Mouse (Mus musculus): ENCODE data around the gene Cited4.
A peak's percentile ranks its signal among the peaks of the same experiment; 100 is the strongest.

The Cited4 gene

DNA sequence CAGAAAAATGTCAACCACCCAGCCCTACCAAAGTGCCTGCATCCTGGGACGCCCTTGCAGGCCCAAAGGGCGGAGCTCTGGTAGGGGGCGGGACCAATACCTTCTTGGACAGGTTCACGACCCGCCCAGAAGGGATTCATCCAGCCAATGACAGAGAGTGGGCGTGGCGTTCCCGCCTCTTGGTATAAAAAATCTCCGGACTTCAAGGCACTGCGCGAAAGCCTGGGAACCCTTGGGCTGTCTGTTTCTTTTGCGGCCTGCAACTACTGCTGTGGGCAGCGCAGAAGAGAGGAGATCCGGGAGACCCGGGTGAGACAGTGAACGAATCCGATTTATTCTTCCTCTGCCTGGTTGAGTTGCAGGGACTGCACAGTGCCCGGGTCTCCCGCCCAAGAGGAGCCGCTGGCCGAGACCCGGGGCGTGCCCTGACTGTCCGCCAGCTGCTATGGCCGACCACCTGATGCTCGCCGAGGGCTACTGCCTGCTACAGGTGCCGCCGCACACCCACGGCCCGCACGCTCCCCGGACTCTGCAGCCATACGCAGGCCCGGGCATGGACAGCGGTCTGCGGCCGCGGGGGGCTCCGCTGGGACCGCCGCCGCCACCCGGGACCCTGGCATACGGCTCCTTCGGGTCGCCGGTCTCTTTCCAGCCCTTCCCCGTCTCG is at the start of gene Cited4:
Gene Cited4, plus strand, starts transcription at position 215 of the 667 bp plus-strand sequence.
- peak; percentile 95 to 97 for DNase-seq (ENCODE audit: low spot score in 2 of 2)

DNA sequence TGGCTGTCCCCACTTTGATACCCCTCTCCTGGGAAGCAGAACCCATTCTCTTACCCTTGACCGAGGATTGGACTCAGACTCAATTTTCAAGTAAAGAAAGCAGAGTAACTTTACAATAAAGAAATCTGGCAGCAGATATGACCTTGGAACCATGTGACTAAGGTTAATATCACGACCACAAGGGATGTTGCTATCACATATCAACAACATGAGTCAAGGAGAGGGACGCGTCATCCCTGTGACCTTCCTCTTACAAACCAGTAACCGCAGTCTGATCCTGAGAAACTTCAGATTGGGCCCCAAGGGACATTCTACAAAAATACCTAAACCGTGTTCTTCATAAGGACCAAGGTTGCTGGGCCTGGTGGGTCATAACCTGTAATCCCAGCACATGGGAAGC is 38.6 kb upstream of the Cited4 start:
- DNase-seq (ENCODE audit: low spot score in 2 of 2), result no peak

- no peak for DNase-seq (ENCODE audit: low spot score in 2 of 2)
These were observed 36.0 kb upstream of the Cited4 start for GRCm38 (mm10) chr4:120630218-120630931.

DNA sequence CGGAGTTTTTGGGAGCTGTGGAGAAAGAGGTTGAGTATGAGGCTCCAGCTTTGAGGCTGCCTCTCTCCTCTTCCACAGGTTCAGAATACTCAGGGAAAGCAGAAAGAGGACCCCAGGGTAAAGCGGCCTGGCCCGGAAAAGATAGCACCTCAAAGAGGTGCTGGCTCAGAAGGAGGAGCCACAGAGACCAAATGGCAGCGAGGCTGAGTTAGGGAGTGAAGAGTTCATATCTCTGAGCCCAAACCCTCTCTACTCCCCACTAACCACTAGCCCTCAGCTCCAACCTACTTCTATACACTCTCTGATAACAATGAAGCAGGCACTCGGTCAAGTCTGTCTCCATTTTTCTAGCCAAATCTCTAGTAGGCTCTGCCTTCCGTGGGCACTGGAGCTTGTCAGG is 34.5 kb upstream of the Cited4 start:
- DNase-seq (ENCODE audit: low spot score in 2 of 2), result no peak

DNA sequence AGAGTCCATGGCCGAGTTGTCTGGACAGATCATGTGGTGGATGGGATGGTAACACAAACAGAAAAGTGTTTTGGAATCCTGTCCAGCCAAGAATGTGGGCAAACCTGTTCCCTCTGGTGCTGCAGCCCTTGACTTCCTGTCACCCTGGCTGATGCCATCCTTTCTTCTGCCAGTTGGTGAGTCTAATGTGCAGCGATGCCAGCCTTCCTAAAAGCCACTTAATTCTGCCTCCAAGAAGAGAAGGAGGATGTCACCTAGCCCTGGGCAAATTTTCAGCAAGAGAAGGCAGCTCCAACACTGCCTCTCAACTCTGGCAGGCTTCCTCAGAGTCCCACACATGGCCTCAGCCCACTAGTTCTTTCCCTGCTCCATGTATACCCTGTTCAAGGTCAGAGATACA is 31.0 kb upstream of the Cited4 start:
- no peak for DNase-seq (ENCODE audit: low spot score in 2 of 2)

DNA sequence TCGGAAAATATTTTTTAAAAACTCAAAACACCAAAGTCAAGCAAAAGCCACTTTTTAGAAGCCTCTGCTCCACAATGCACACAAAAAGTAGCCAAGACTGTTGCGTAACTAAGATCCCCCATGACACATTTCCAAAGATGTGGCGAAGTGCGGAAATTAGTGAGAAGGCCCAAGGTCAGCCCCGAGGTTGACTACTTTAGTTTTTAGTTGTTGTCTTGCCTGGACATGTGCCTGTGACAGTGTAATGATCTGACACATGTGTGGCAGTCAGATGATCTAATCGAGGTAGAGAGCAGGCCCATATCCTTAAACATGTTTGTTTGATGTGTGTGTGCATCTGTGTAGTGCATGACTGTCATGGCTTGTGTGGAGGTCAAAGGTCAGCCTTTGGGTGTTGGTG is 24.4 kb upstream of the Cited4 start:
- no peak for DNase-seq (ENCODE audit: low spot score in 2 of 2)

DNA sequence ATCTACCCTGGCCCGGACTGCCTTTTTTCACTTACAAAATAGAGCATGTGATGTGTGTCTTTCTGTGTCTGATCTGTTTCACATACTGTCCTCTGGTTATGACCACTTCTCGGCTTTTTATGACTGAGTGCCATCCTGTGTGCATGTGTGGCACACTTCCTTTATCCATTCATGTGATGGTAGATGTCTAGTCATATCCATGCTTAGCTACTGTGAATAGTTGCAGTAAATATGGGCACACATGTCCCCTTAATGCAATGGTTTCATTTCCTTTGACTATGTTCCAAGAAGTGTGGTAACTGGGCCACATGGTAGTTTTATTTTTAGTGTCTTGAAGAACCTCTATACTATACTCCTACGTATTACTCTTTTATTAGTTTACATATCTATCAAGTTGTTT is 22.5 kb upstream of the Cited4 start:
- no peak for DNase-seq (ENCODE audit: low spot score in 2 of 2)

DNA sequence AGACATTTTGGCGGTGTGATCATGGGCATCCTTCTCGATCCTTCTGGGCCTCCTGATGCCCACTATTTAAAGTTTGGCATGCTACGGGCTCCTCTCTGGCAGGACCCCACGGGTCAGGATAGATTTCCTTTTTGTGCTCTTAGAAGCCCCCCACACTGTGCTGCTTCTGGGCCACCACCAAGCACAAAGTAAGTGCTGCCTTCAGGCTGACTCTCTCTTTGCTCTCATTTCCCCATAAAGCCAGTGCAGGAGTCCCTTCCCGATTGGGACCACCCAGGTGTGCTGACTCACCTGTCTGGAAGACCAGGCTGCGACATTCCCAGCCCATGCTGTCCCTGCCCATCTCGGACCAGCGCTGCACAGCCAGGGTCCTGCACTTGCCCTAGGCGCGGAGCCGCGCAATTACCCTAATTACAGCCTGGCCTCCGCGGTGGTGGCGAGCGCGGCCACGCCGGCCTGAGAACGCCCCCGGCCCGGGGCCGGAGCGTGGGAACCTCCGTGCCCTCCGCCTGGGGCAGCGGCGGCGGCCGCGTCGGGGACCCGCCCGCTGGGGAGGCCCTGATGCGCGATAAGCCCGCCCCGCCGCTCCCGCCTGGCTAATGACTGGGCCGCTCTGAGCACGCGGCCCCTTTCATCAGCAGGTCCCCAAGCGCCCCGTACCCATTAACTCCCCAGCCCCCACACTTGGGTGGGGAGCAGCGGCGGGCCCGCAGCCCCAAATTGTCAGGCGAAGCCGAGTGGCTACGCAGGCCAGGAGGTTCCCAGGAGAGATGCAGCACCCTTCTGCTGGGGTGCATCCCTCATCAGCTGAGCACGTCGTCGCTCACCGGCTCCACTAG is 16.8 kb upstream of the Cited4 start:
- peak in 1 of 2 experiments; percentile 72 for DNase-seq (ENCODE audit: low spot score in 2 of 2)

DNA sequence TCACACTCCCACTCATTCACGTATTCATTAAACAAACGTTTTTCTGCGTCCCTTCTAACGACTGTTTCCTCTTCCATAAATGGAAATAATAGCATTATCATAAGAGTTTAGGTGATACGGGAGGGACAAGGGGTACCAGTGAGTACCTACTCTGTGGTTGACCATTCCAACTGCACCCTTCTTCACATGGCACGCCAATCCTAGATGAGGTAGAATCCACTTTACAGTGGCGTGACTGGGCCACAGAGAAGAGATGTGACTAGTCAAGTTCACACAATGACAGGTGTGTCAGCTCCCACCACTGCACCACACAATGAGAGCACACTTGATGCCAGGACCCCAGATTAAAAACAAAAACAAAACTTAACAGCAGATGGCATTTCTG is 16.2 kb upstream of the Cited4 start:
- DNase-seq (ENCODE audit: low spot score in 2 of 2), result no peak

- no peak for DNase-seq (ENCODE audit: low spot score in 2 of 2)
These were observed 10.5 kb upstream of the Cited4 start for GRCm38 (mm10) chr4:120655898-120656297.

- no peak for DNase-seq (ENCODE audit: low spot score in 2 of 2)
These were observed 5.9 kb upstream of the Cited4 start for GRCm38 (mm10) chr4:120660485-120660884.

- no peak for DNase-seq (ENCODE audit: low spot score in 2 of 2)
These were observed 1.8 kb upstream of the Cited4 start for GRCm38 (mm10) chr4:120664601-120665000.

- peak in 1 of 2 experiments; percentile 45 for DNase-seq (ENCODE audit: low spot score in 2 of 2)
These were observed 1.1 kb upstream of the Cited4 start for GRCm38 (mm10) chr4:120665144-120665700.

- DNase-seq (ENCODE audit: low spot score in 2 of 2), result no peak
These were observed 590 bp upstream of the Cited4 start for GRCm38 (mm10) chr4:120665782-120666181.

- peak; percentile 59 to 85 for DNase-seq (ENCODE audit: low spot score in 2 of 2)
These were observed 701 bp downstream of the Cited4 start for GRCm38 (mm10) chr4:120667045-120667501.

DNA sequence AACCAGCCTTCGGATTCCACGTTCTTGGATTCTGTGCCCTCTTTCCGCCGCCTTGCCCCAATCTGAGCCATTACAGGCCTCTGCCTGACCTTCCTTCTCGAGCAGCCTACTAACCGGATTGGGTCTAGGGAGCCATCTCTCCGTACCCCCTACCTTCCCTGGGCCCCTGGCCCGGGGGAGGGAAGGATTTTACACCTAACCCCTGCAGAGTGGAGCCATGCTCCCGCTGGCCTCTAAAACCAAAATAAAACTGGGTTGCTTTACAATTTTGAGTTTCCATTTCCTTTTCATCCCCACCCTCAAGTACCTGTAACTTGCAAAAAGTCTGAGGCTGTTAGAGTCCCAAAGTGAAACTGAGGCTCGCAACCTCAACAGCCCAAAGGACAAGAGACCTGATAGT is 1.2 kb downstream of the Cited4 start:
- no peak for DNase-seq (ENCODE audit: low spot score in 2 of 2)

GRCm38 (mm10) chr4:120668551-120668950 is 2.2 kb downstream of the Cited4 start:
- peak in 1 of 2 experiments; percentile 47 for DNase-seq (ENCODE audit: low spot score in 2 of 2)

DNA sequence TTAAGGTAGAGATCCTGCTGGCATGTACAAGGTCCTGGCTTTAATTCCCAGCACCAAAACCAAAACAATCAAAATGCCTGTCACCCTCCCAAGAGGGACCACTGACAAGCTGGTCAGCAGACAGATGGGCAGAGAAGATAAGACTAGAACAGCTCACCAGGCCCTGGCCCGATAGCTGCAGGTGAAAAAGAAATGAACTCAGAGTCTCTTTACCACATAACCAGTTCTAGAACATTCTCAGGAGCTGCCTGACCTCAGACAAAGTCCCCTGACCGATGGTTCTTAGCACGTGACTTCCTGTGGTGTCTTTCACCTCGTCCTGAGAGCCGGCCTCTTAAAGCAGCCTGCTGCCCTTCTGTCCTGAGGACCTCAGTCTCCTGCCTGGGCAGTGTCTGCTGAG is 3.2 kb downstream of the Cited4 start:
- DNase-seq (ENCODE audit: low spot score in 2 of 2), result no peak

DNA sequence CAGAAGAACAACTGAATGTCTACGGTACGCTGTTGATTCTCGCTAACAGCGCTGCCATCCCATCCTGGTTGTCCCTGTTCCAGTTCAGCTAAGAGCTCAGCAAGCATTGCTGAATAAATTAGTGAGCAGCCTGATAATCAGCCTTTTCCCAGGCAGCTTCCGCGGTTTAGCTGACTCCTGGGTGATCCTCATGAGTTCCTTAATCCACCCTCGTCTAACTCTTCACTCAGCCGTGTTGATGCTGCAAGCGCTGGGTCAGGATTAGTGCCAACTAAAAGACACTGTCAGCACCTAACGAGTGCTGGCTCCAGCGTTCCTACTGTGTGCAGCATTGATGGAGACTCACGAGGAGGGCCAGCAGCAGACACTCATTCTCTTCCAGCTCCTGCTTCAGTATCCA is 4.7 kb downstream of the Cited4 start:
- DNase-seq (ENCODE audit: low spot score in 2 of 2), result no peak

GRCm38 (mm10) chr4:120673606-120674005 is 7.2 kb downstream of the Cited4 start:
- no peak for DNase-seq (ENCODE audit: low spot score in 2 of 2)

DNA sequence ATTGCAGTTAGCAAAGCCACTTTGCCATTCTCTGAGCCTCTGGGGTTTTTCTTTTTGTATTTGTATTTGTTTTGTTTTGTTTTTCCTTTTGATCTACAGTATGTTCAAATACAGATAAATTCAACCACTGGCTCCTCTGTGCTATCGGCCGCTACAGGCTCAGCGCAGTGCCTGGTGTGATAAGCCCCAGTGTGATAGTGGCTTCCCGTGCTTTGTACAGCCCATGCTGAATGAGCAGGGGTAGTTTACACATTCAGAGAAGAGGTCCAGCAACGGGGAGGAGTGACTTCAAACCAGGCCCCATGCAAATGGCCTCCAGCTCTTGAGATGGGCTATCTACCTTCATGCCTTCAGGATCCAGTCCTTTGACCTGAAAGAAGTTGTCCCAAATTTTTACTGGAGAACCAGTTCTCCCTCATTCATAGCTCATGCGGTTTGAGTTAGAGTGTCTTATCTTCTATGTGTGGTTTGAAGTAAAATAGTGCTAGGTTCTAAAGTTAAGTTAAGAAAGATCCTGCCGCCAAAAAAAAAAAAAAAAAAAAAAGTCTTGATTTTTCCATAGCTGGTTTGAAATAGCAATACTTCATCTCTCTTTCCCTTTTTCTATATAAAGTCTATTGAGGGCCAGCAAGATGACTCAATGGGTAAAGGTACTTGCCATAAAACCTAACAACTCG is 8.5 kb downstream of the Cited4 start:
- peak; percentile 72 to 77 for DNase-seq (ENCODE audit: low spot score in 2 of 2)

DNA sequence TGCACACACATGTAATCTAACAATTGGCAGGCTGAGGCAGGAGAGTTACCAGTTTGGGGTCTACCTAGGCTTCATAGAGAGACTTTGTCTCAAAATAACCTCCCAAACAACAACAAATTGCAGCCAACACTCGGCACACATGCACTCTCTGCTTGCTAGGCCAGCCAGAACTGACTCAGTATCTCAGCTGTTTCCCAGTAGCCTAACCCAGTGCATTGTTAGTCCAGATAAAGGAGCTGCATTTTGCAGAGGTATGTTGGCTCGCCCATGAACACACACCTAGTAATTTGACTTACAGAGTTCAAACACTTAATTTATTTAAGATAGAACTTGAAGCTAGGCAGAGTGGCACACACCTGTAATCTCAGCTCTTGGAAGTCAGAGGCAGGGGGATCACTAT is 9.3 kb downstream of the Cited4 start:
- DNase-seq (ENCODE audit: low spot score in 2 of 2), result no peak

Data from spleen, postnatal 4 days (tissue).